Mouse (Mus musculus): ENCODE measurements around the gene Elmod2.

DNA sequence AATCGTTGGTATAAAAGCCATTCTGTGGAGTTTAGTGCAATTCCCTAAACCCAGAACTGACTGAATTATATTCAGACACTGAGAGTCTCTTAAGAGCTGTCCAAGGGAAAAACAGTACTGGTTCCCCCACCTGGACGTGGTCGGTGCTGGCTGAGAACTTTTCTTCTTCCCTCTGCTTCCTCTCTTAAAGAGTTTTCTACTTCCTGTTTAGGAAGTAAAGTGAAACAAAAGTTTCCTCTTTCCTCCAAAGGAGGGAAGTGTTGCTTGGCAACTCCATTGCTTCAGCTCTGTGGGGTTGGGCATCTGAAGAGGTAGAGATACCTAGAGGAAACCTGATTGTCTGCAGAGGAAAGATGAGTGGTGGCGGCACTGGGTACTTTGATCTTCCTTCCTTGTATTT is 34.9 kb downstream of the Elmod2 start:
- no peak for TF ChIP-seq E2F4 (IDR thresholded peaks at IDR 0.05; ENCODE audit: borderline replicate concordance, low read depth, low read length)
- TF ChIP-seq EP300 (IDR thresholded peaks at IDR 0.05; ENCODE audit: low read depth in 1 of 2, low read length in 2 of 2), result no peak
- TF ChIP-seq HCFC1 (IDR thresholded peaks at IDR 0.05; ENCODE audit: low read depth, low read length), result no peak
- no peak for TF ChIP-seq CTCF (IDR thresholded peaks at IDR 0.05 in 2 of 3, conservative IDR thresholded peaks at IDR 0.05 in 1 of 3; ENCODE audit: control insufficient read depth in 1 of 3, insufficient read depth in 1 of 3, low read depth in 2 of 3, low read length in 3 of 3, poor library complexity in 1 of 3, severe bottlenecking in 1 of 3)
- TF ChIP-seq ZNF384 (IDR thresholded peaks at IDR 0.05; ENCODE audit: low read depth, low read length), result no peak
- no peak for TF ChIP-seq GATA1 (IDR thresholded peaks at IDR 0.05; ENCODE audit: low read depth, low read length)
- TF ChIP-seq POLR2A (IDR thresholded peaks at IDR 0.05; ENCODE audit: control insufficient read depth in 1 of 2, insufficient read depth in 1 of 2, low read depth in 1 of 2, low read length in 2 of 2, poor library complexity in 1 of 2), result no peak
- no peak for TF ChIP-seq USF2 (IDR thresholded peaks at IDR 0.05; ENCODE audit: borderline replicate concordance in 1 of 2, insufficient read depth in 1 of 2, low read depth in 1 of 2, low read length in 2 of 2)
- no peak for TF ChIP-seq UBTF (IDR thresholded peaks at IDR 0.05; ENCODE audit: borderline replicate concordance, insufficient read depth, low read depth, low read length)
- no peak for TF ChIP-seq TCF12 (IDR thresholded peaks at IDR 0.05; ENCODE audit: low read depth, low read length)

Measured in MEL (cell line).